Mouse (Mus musculus) hindbrain, embryonic 14.5 days (tissue): ENCODE measurements at regions not wholly inside any gene's neighbourhood (a gene's known extent, or its start where the extent isn't known, plus 50 kb on each side); places are given as distances from the start of the nearest gene placed in this dataset.

Source experiments
- ATAC-seq: fragments of 200-750 bp; cut with Nextera tagmentation; 2 replicates; pipeline ENCODE4 v1.8.0; 2017; ENCODE audit warnings: moderate number of reproducible peaks, mild to moderate bottlenecking, moderate TSS enrichment, moderate library complexity; ENCODE audit not compliant: low FRiP score
- DNase-seq: peaks from one replicate; pipeline ENCODE4 v3.0.0-alpha.2; 2015; ENCODE audit warnings: low spot score
- H3K27ac ChIP-seq: fragments of 300-500 bp; sonication (generic); 2 replicates; pipeline ENCODE4 v1.5.1; 2014; ENCODE audit warnings: mild to moderate bottlenecking, moderate library complexity
- H3K27me3 ChIP-seq: fragments of 300-500 bp; sonication (generic); 2 replicates; pipeline ENCODE4 v1.6.1; 2014; ENCODE audit warnings: mild to moderate bottlenecking, low read length, mixed read lengths; ENCODE audit not compliant: control insufficient read depth, insufficient read depth
- H3K36me3 ChIP-seq: fragments of 300-500 bp; sonication (generic); replicated peaks from 2 replicates; pipeline ENCODE4 v1.6.1; 2014; ENCODE audit not compliant: control insufficient read depth, insufficient read depth
- H3K4me1 ChIP-seq: fragments of 300-500 bp; sonication (generic); replicated peaks from 2 replicates; pipeline ENCODE4 v1.6.1; 2014; ENCODE audit warnings: antibody characterized with exemption, low read length, mixed read lengths; ENCODE audit not compliant: control insufficient read depth, insufficient read depth
- H3K4me2 ChIP-seq: fragments of 300-500 bp; sonication (generic); replicated peaks from 2 replicates; pipeline ENCODE4 v1.6.1; 2014; ENCODE audit warnings: mild to moderate bottlenecking, moderate library complexity
- H3K4me3 ChIP-seq: fragments of 300-500 bp; sonication (generic); replicated peaks from 2 replicates; pipeline ENCODE4 v1.5.1; 2014; ENCODE audit warnings: mild to moderate bottlenecking, low read length
- H3K9ac ChIP-seq: fragments of 300-500 bp; sonication (generic); 2 replicates; pipeline ENCODE4 v1.6.1; 2014
- H3K9me3 ChIP-seq: fragments of 300-500 bp; sonication (generic); 2 replicates; pipeline ENCODE4 v1.6.1; 2016; ENCODE audit warnings: low read length; ENCODE audit not compliant: control insufficient read depth
- WGBS: fragments of 180-500 bp; shearing (Covaris S2); extraction: QIAGEN DNeasy Blood & Tissue Kit; methylation state at CpG from one replicate; pipeline ENCODE4 v1.1.7; 2014; 5-methylcytosine and 5-hydroxymethylcytosine counted together

DNA sequence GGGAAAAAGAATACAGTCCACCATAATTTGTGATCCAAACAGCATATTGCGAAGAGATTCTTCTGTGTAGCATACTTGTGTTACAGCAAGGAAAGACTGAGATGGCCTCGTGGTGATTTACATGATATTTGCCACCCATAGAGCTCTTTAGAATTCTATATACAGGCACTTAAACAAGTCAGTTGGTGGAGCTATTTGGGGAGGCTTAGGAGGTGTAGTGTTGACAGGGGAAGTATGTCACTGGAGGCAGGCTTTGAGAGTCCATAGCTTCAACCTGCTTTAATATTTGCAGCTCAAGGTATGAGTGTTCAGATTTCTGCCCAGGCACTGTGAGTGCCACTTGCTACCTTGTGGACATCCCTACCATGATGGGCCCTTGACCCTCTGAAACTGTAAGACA, 187.3 kb downstream of the Ostf1 start:
- Histone ChIP-seq H3K4me2 (no peak overlapping the region), H3K4me1 (no peaks in the 10 kb centered on the region), H3K27me3 (no peaks in the 10 kb centered on the region), H3K27ac (no peak overlapping the region), H3K4me3 (no peak overlapping the region), H3K9ac (no peak overlapping the region), H3K9me3 (no peaks in the 10 kb centered on the region), H3K36me3 (no peaks in the 10 kb centered on the region)
- ATAC-seq: no peak
- DNase-seq: no peak
- 70% methylated on average over 2 of the region's 2 CpGs for WGBS

DNA sequence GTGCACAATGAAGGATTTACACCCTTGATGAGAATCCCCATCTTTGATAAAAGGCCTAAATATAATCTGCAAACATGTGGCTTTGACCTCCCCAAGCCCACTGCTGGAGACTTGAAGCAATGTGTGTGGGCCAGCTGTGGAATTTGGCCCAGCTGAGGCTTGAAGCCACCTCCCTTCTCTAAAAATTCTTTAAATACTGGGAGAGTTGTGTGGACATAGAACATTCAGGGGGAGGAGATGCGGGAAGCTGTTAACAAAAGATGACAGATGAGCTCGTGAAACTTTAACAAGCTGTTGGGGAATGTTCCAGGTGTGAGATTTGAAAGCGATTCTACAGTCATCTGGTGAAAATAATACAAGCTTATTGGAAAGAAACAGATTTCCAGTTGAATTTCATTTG, 195.3 kb downstream of the Ostf1 start:
- Histone ChIP-seq H3K9ac (no peak overlapping the region), H3K4me3 (no peak overlapping the region), H3K27me3 (no peaks in the 10 kb centered on the region), H3K36me3 (no peaks in the 10 kb centered on the region), H3K4me2 (no peak overlapping the region), H3K27ac (no peak overlapping the region), H3K4me1 (no peaks in the 10 kb centered on the region), H3K9me3 (no peaks in the 10 kb centered on the region)
- WGBS: 64% methylated on average over 3 of the region's 3 CpGs
- no peak for DNase-seq
- no peak for ATAC-seq

DNA sequence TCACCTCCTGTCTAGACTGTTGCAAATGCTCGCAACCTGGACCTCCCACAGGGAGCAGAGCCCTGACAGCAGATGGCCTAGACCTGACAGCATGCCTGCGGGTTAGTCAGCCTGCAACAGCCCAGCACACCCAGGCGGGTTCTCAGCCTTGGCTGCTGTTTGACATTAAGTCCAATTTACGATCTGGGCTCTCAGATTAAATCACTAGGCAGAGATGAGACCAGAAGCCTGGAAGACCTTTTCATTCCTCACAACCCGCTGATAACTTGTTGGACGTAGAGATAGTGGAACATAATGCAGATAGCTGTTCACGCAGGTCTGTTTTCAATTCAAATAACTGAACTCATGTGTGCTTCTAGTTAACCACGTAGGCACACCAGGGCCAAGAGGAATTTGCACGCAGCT, 211.2 kb downstream of the Ostf1 start:
- Histone ChIP-seq H3K4me2 (no peak overlapping the region), H3K4me1 (no peaks in the 10 kb centered on the region), H3K4me3 (no peak overlapping the region), H3K27me3 (no peaks in the 10 kb centered on the region), H3K36me3 (no peaks in the 10 kb centered on the region), H3K9ac (no peak overlapping the region), H3K9me3 (no peaks in the 10 kb centered on the region), H3K27ac (no peak overlapping the region)
- ATAC-seq (no peak), DNase-seq (no peak)
- WGBS: 64% methylated on average over 9 of the region's 9 CpGs

DNA sequence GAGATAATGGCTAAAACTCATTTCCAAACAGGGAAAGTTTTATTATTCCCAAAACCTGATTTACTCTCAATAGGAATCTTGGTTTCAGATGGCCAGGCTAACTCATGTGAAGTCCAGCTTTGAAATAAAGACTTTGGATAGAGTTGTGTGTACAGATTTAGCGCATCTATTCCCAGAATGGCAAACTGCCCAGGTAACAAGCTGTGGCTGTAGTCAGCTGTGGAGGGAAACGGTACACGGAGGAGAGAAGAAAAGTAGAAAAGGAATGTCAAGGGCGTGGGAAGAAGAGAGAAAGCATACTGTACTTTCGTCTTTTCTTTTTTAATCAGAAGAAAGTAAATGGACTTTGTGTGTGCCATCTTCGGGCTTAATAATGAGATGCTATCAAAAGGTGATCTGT, 213.1 kb downstream of the Ostf1 start:
- 91% methylated on average over 6 of the region's 6 CpGs for WGBS
- no peaks in the 10 kb centered on the region for H3K36me3 ChIP-seq
- H3K4me1 ChIP-seq: no peaks in the 10 kb centered on the region
- no peak overlapping the region for H3K9ac ChIP-seq
- H3K4me3 ChIP-seq: no peak overlapping the region
- no peak overlapping the region for H3K4me2 ChIP-seq
- no peaks in the 10 kb centered on the region for H3K9me3 ChIP-seq
- ATAC-seq: no peak
- H3K27ac ChIP-seq: no peak overlapping the region
- DNase-seq: no peak
- H3K27me3 ChIP-seq: no peaks in the 10 kb centered on the region

DNA sequence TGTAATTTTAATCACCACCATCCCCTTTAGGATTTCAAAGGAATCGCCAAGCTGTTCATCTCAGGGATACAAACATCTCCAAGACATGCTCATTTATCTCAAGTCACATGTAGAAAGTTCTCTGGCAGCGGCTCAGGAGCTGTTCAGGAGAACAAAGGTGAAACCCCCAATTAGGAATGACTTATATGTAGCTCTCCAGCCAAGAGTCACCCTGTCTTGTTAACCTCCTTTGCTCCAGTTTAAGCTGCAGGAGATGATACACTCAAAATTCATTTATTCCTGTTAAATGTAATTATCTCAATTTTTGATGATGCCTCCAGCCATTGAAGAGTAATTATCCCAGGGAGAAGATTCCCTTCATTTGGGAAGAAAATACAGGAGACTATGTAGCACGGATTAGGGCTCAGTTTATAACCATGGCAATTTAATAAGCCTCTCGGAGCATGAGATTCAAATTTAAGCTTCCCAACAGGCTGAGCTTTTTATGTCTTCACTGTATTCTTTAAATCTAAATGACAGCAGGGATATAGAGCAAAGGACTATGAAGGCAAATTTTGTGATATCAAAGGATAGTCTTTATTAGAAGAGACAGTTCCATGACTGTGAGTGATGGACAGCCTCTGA, 254.0 kb downstream of the Ostf1 start:
- H3K27me3 ChIP-seq: no peaks in the 10 kb centered on the region
- no peaks in the 10 kb centered on the region for H3K4me1 ChIP-seq
- H3K4me3 ChIP-seq: no peak overlapping the region
- no peak overlapping the region for H3K9ac ChIP-seq
- ATAC-seq (no peak), DNase-seq (no peak)
- no peak overlapping the region for H3K4me2 ChIP-seq
- H3K27ac ChIP-seq: no peak overlapping the region
- H3K9me3 ChIP-seq: no peaks in the 10 kb centered on the region
- no peaks in the 10 kb centered on the region for H3K36me3 ChIP-seq
- WGBS: 71% methylated on average over 4 of the region's 4 CpGs

DNA sequence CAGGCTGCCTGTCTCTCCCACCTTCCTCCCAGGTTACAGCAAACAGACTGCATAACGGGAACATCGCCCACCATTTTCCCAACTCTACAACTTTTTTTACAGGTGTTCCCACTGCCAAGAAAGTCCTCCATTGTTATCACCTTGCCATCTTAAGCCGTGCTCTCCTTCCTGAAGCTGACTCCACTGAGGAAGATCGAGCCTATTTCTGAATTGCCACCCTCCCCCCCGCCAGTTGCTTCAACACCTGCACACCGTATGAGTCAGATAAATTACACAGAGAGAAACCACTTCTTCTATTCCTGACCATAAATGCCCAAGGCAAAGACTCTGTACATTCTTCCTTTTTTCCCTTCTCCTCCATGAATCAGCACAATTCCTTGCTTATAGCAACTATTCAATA, 263.0 kb downstream of the Ostf1 start:
- Histone ChIP-seq H3K36me3 (no peaks in the 10 kb centered on the region), H3K27ac (no peak overlapping the region), H3K4me3 (no peak overlapping the region), H3K4me1 (no peaks in the 10 kb centered on the region), H3K4me2 (no peak overlapping the region), H3K9ac (no peak overlapping the region), H3K27me3 (no peaks in the 10 kb centered on the region), H3K9me3 (no peaks in the 10 kb centered on the region)
- DNase-seq (no peak), ATAC-seq (no peak)
- 90% methylated on average over 6 of the region's 6 CpGs for WGBS

DNA sequence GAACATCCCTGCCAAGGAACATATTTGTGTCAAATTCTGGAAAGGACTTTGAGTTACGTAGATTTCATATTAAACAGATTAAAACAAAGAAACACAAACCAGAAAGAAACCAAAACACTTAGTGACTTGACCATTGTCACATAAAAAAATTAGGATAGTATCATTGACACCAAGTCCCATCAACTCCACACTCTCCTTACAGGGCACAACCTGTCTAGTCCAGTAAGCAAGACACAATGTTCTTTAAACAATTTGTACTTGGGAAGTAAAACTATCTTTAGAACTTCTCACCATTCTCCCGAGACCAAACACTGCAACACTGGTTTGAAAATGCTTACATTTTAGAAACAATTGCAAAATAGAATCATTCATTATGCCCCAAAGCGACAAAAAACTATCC, 277.7 kb downstream of the Ostf1 start:
- no peaks in the 10 kb centered on the region for H3K27me3 ChIP-seq
- no peak overlapping the region for H3K4me3 ChIP-seq
- no peaks in the 10 kb centered on the region for H3K4me1 ChIP-seq
- 88% methylated on average over 3 of the region's 3 CpGs for WGBS
- H3K4me2 ChIP-seq: no peak overlapping the region
- H3K9me3 ChIP-seq: no peaks in the 10 kb centered on the region
- ATAC-seq (no peak), DNase-seq (no peak)
- no peak overlapping the region for H3K9ac ChIP-seq
- H3K36me3 ChIP-seq: no peaks in the 10 kb centered on the region
- H3K27ac ChIP-seq: no peak overlapping the region

DNA sequence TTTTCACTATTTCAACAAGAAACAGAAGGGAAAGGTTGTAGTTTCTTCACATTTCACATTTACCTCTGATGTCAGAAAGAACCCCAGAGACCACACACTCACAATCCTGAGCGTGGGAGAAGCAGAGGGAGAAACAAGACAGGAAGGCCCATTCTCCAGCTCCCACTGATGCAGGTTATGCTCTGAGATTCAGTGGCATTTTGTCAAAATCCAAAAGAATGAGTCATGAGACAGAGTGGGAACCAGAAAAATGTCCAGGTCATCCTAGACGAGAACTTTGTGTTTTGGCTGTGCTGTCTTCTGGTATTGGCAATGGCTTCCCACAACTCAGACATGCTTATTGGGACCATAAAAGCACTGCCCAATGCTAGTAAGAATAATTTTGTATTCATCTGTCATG, 285.9 kb downstream of the Ostf1 start:
- no peaks in the 10 kb centered on the region for H3K27me3 ChIP-seq
- no peak overlapping the region for H3K9ac ChIP-seq
- H3K27ac ChIP-seq: no peak overlapping the region
- H3K4me1 ChIP-seq: no peaks in the 10 kb centered on the region
- DNase-seq (no peak), ATAC-seq (no peak)
- H3K4me2 ChIP-seq: no peak overlapping the region
- no peaks in the 10 kb centered on the region for H3K9me3 ChIP-seq
- WGBS: 97% methylated on average over 2 of the region's 2 CpGs
- no peak overlapping the region for H3K4me3 ChIP-seq
- H3K36me3 ChIP-seq: no peaks in the 10 kb centered on the region

DNA sequence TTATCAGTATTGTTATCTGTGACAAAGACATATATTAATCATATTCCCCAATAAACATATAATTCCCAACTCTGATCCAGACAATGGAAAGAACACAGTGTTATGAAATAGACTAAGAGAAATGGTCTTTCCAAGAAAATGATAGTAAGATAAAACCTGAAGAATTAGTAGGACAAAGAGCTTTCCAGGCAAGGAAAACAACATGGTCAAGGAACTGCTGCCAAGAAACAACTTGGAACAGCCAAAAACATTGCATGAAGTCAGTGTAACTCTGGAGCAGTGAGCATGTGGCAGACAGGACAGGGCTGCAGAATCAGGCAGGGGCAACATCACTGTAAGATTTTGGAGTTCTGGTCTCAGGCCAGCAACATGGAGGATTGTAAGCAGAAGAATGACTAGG, 288.0 kb downstream of the Ostf1 start:
- DNase-seq (no peak), ATAC-seq (no peak)
- no peaks in the 10 kb centered on the region for H3K9me3 ChIP-seq
- H3K4me3 ChIP-seq: no peak overlapping the region
- H3K4me2 ChIP-seq: no peak overlapping the region
- H3K27ac ChIP-seq: no peak overlapping the region
- H3K4me1 ChIP-seq: no peaks in the 10 kb centered on the region
- H3K9ac ChIP-seq: no peak overlapping the region
- no peaks in the 10 kb centered on the region for H3K36me3 ChIP-seq
- H3K27me3 ChIP-seq: no peaks in the 10 kb centered on the region

DNA sequence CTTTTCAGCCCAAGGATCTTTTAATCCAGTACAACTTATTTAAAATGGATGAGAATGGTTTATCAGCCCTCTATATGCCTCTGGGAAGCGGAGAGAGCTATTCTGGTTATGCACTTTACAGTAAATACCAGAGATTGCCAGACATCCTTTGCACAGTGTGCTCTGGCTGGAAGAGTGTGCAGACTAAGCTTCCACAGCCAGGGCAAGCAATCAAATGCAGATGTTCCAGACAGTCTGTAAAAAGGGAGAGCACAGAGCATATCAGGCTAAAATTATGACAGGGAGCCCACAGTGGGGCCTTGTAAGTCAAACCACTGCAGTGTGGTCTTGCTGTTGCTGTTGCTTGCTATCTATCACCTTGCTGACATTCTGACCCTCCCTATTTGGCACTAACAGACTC, 288.6 kb downstream of the Ostf1 start:
- Histone ChIP-seq H3K27me3 (no peaks in the 10 kb centered on the region), H3K36me3 (no peaks in the 10 kb centered on the region), H3K9ac (no peak overlapping the region), H3K27ac (no peak overlapping the region), H3K9me3 (no peaks in the 10 kb centered on the region), H3K4me3 (no peak overlapping the region), H3K4me2 (no peak overlapping the region), H3K4me1 (no peaks in the 10 kb centered on the region)
- DNase-seq (no peak), ATAC-seq (no peak)
- WGBS: 87% methylated on average over 1 of the region's 1 CpGs
